Mouse (Mus musculus) Muller cell, postnatal 12 days (primary cell): ENCODE results near the gene Hmg20a.
"Not testable (repeated sequence)": the region's sequence is repeated elsewhere in the genome, so short reads cannot be mapped to it uniquely, and the experiment has no call there.

ENCODE experiments used
- DNase-seq: peaks from one replicate; pipeline ENCODE4 v3.0.0-alpha.2; 2015; ENCODE audit errors: inconsistent ontology term

The Hmg20a gene

GRCm38 (mm10) chr9:56417948-56418737 is at the start of gene Hmg20a, which contains the start of gene Peak1:
Gene Hmg20a (plus strand): TSS chr9:56418609.
Gene Peak1 (minus strand): TSS chr9:56418067.
- DNase-seq = peak; percentile 100

- DNase-seq = no peak
Observed at GRCm38 (mm10) chr9:56368814-56369213, 49.6 kb upstream of the Hmg20a start.

- peak; percentile 89 for DNase-seq
Observed at GRCm38 (mm10) chr9:56370710-56371109, 47.7 kb upstream of the Hmg20a start.

- DNase-seq = peak; percentile 67
Observed at GRCm38 (mm10) chr9:56374401-56374800, 44.0 kb upstream of the Hmg20a start.

- peak; percentile 54 for DNase-seq
Observed at GRCm38 (mm10) chr9:56382786-56383185, 35.6 kb upstream of the Hmg20a start.

- DNase-seq = no peak
Observed at GRCm38 (mm10) chr9:56392857-56393256, 25.6 kb upstream of the Hmg20a start.

- peak; percentile 74 for DNase-seq
Observed at GRCm38 (mm10) chr9:56396306-56396705, 22.1 kb upstream of the Hmg20a start.

- DNase-seq = no peak
Observed at GRCm38 (mm10) chr9:56404619-56405018, 13.8 kb upstream of the Hmg20a start.

- no peak for DNase-seq
Observed at GRCm38 (mm10) chr9:56409928-56410327, 8.5 kb upstream of the Hmg20a start.

- no peak for DNase-seq
Observed at GRCm38 (mm10) chr9:56412716-56413115, 5.7 kb upstream of the Hmg20a start.

- DNase-seq = no peak
Observed at GRCm38 (mm10) chr9:56414322-56414721, 4.1 kb upstream of the Hmg20a start.

- DNase-seq = no peak
Observed at GRCm38 (mm10) chr9:56415393-56415792, 3.0 kb upstream of the Hmg20a start.

GRCm38 (mm10) chr9:56415935-56416607 is 2.3 kb upstream of the Hmg20a start:
- peak; percentile 20 for DNase-seq

- peak; percentile 91 for DNase-seq
Observed at GRCm38 (mm10) chr9:56417415-56417947, 928 bp upstream of the Hmg20a start.

- DNase-seq = peak; percentile 93
Observed at GRCm38 (mm10) chr9:56418738-56419239, 380 bp downstream of the Hmg20a start.

- DNase-seq = no peak
Observed at GRCm38 (mm10) chr9:56420236-56420635, 1.8 kb downstream of the Hmg20a start.

GRCm38 (mm10) chr9:56420892-56421601 is 2.6 kb downstream of the Hmg20a start:
- DNase-seq = no peak

- no peak for DNase-seq
Observed at GRCm38 (mm10) chr9:56421991-56422390, 3.6 kb downstream of the Hmg20a start.

- no peak for DNase-seq
Observed at GRCm38 (mm10) chr9:56424861-56425260, 6.5 kb downstream of the Hmg20a start.

- DNase-seq = no peak
Observed at GRCm38 (mm10) chr9:56435821-56436526, 17.6 kb downstream of the Hmg20a start.

GRCm38 (mm10) chr9:56437300-56437892 is 19.0 kb downstream of the Hmg20a start:
- not testable (repeated sequence) for DNase-seq
